In genomic region chr1:136617163-136617788, GRCm38 (mm10) we compare ENCODE assay signal across 24 mouse cellular contexts. TPM values are rescaled to one million over a fixed set of nuclear protein-coding genes. Genes with fewer than 3 reads are reported as not detected.
DNase-seq lines count a peak whose midpoint lies in the region; ATAC-seq and TF ChIP-seq lines count a peak whose summit lies in the region.
"Had no signal": no experiment of that assay in that cellular context is flagged by ENCODE, and none has a peak within 500 bp of the region (broad histone marks: within the 10 kb centered on the region; RNA-seq: fewer than 3 reads in every experiment).

No protein-coding gene starts in this region.

- TF ChIP-seq CTCF in kidney, postnatal 0 days (IDR thresholded peaks at IDR 0.05; ENCODE audit: low read depth): no peak

- H3K36me3 ChIP-seq in kidney, postnatal 0 days (ENCODE audit: insufficient read depth, low read length): no peaks in the 10 kb centered on the region
- H3K36me3 ChIP-seq in forebrain, embryonic 12.5 days (replicated peaks): no peaks in the 10 kb centered on the region
- H3K36me3 ChIP-seq in neural tube, embryonic 15.5 days: no peaks in the 10 kb centered on the region
- H3K36me3 ChIP-seq in midbrain, embryonic 14.5 days (ENCODE audit: control insufficient read depth, insufficient read depth, low read length): no peaks in the 10 kb centered on the region
- H3K36me3 ChIP-seq: embryonic facial prominence, embryonic 10.5 days; forebrain, embryonic 15.5 days; hindbrain, embryonic 12.5 days; limb, embryonic 12.5 days; midbrain, embryonic 13.5 days; stomach, embryonic 15.5 days had no signal

- no peaks in the 10 kb centered on the region for H3K27me3 ChIP-seq in kidney, postnatal 0 days (ENCODE audit: insufficient read depth, low read length)
- H3K27me3 ChIP-seq in forebrain, embryonic 12.5 days: no peaks in the 10 kb centered on the region
- H3K27me3 ChIP-seq in neural tube, embryonic 15.5 days (replicated peaks): no peaks in the 10 kb centered on the region
- H3K27me3 ChIP-seq in midbrain, embryonic 14.5 days (ENCODE audit: control insufficient read depth, insufficient read depth, low read length): no peaks in the 10 kb centered on the region
- H3K27me3 ChIP-seq: forebrain, embryonic 15.5 days; hindbrain, embryonic 12.5 days; limb, embryonic 12.5 days; midbrain, embryonic 13.5 days; stomach, embryonic 15.5 days had no signal

- H3K4me3 ChIP-seq in kidney, postnatal 0 days (replicated peaks; ENCODE audit: low read depth, low read length): no peak overlapping the region
- no peak overlapping the region for H3K4me3 ChIP-seq in forebrain, embryonic 12.5 days (replicated peaks)
- H3K4me3 ChIP-seq in neural tube, embryonic 15.5 days (replicated peaks): no peak overlapping the region
- H3K4me3 ChIP-seq in midbrain, embryonic 14.5 days (replicated peaks; ENCODE audit: low read depth, low read length): no peak overlapping the region
- H3K4me3 ChIP-seq: embryonic facial prominence, embryonic 10.5 days; forebrain, embryonic 15.5 days; heart, adult 2 months; hindbrain, embryonic 12.5 days; limb, embryonic 12.5 days; midbrain, embryonic 13.5 days; myocyte; stomach, embryonic 15.5 days had no signal

- no peaks in the 10 kb centered on the region for H3K9me3 ChIP-seq in kidney, postnatal 0 days (replicated peaks; ENCODE audit: low read length)
- H3K9me3 ChIP-seq in forebrain, embryonic 12.5 days: no peaks in the 10 kb centered on the region
- H3K9me3 ChIP-seq in neural tube, embryonic 15.5 days (replicated peaks): no peaks in the 10 kb centered on the region
- no peaks in the 10 kb centered on the region for H3K9me3 ChIP-seq in midbrain, embryonic 14.5 days (ENCODE audit: control insufficient read depth, low read length)
- H3K9me3 ChIP-seq: embryonic facial prominence, embryonic 10.5 days; forebrain, embryonic 15.5 days; hindbrain, embryonic 12.5 days; limb, embryonic 12.5 days; midbrain, embryonic 13.5 days; stomach, embryonic 15.5 days had no signal

- no peak overlapping the region for H3K9ac ChIP-seq in kidney, postnatal 0 days (ENCODE audit: low read depth, low read length)
- H3K9ac ChIP-seq in forebrain, embryonic 12.5 days: no peak overlapping the region
- H3K9ac ChIP-seq in neural tube, embryonic 15.5 days (replicated peaks): no peak overlapping the region
- H3K9ac ChIP-seq in midbrain, embryonic 14.5 days (replicated peaks; ENCODE audit: low read length): no peak overlapping the region
- H3K9ac ChIP-seq: forebrain, embryonic 15.5 days; hindbrain, embryonic 12.5 days; limb, embryonic 12.5 days; liver, embryonic 14.5 days; midbrain, embryonic 13.5 days; stomach, embryonic 15.5 days had no signal

- ATAC-seq in kidney, postnatal 0 days (replicated peaks; ENCODE audit: low FRiP score, low read depth): no peak
- ATAC-seq in activated CD4-positive, CD25-positive, alpha-beta regulatory T cell, adult 4 months: peak; percentile 64
- ATAC-seq in forebrain, embryonic 12.5 days (ENCODE audit: low FRiP score): no peak
- ATAC-seq in neural tube, embryonic 15.5 days (ENCODE audit: low FRiP score): no peak
- ATAC-seq in midbrain, embryonic 14.5 days (ENCODE audit: low FRiP score, low TSS enrichment): no peak
- ATAC-seq: forebrain, embryonic 15.5 days; intestine, embryonic 16.5 days; midbrain, embryonic 13.5 days had no signal

- DNase-seq in kidney, postnatal 0 days (ENCODE audit: low spot score): peak; percentile 29
- DNase-seq in kidney, adult 9 months: no peak
- peak; percentile 83 for DNase-seq in naive thymus-derived CD4-positive, alpha-beta T cell, adult 2 months (ENCODE audit: low read depth)
- DNase-seq in thymus, postnatal 14 days: peak; percentile 59
- no peak for DNase-seq in midbrain, embryonic 14.5 days
- DNase-seq: adrenal gland, adult 2 months; B cell, adult 2 months; cerebellum, postnatal 36 days; heart, adult 2 months; kidney, postnatal 36 days; lung, postnatal 36 days; retina, postnatal 1 day had no signal

- no peak overlapping the region for H3K4me2 ChIP-seq in kidney, postnatal 0 days (ENCODE audit: low read length)
- no peak overlapping the region for H3K4me2 ChIP-seq in forebrain, embryonic 12.5 days
- no peak overlapping the region for H3K4me2 ChIP-seq in neural tube, embryonic 15.5 days
- H3K4me2 ChIP-seq in midbrain, embryonic 14.5 days (ENCODE audit: low read length): no peak overlapping the region
- H3K4me2 ChIP-seq: forebrain, embryonic 15.5 days; hindbrain, embryonic 12.5 days; limb, embryonic 12.5 days; midbrain, embryonic 13.5 days; stomach, embryonic 15.5 days had no signal

- no peaks in the 10 kb centered on the region for H3K4me1 ChIP-seq in kidney, postnatal 0 days (replicated peaks; ENCODE audit: insufficient read depth, low read length)
- peaks cover 7% of the 10 kb centered on the region; the same call in 1 of the 2 replicates for H3K4me1 ChIP-seq in forebrain, embryonic 12.5 days
- H3K4me1 ChIP-seq in neural tube, embryonic 15.5 days: 0 out of 2 replicates have a peak, but pooled peaks cover 4% of the 10 kb centered on the region
- H3K4me1 ChIP-seq in midbrain, embryonic 14.5 days (ENCODE audit: control insufficient read depth, insufficient read depth, low read length): no peaks in the 10 kb centered on the region
- H3K4me1 ChIP-seq: forebrain, embryonic 15.5 days; limb, embryonic 12.5 days; midbrain, embryonic 13.5 days had no signal

- WGBS in kidney, postnatal 0 days: 34% methylated on average over 7 of the region's 7 CpGs
- 82% methylated on average over 7 of the region's 7 CpGs for WGBS in forebrain, embryonic 12.5 days
- 89% methylated on average over 7 of the region's 7 CpGs for WGBS in neural tube, embryonic 15.5 days
- 86% methylated on average over 7 of the region's 7 CpGs for WGBS in midbrain, embryonic 14.5 days

- H3K27ac ChIP-seq in kidney, postnatal 0 days: no peak overlapping the region
- no peak overlapping the region for H3K27ac ChIP-seq in forebrain, embryonic 12.5 days
- no peak overlapping the region for H3K27ac ChIP-seq in neural tube, embryonic 15.5 days (replicated peaks)
- H3K27ac ChIP-seq in midbrain, embryonic 14.5 days (replicated peaks; ENCODE audit: low read depth, low read length): no peak overlapping the region
- H3K27ac ChIP-seq: embryonic facial prominence, embryonic 10.5 days; forebrain, embryonic 15.5 days; heart, adult 2 months; hindbrain, embryonic 12.5 days; limb, embryonic 12.5 days; liver, embryonic 14.5 days; midbrain, embryonic 13.5 days; stomach, embryonic 15.5 days had no signal

RNA-seq across cellular contexts. Expression of gene Zfp281, which starts 7.4 kb away (rescaled TPM):
- 18.3 and 19.0 TPM in 2 replicates for polyA plus RNA-seq in kidney, postnatal 0 days (2015; fragmentation: Nextera tagmentation; extraction: Ambion mirVana)
- polyA plus RNA-seq in activated CD4-positive, CD25-positive, alpha-beta regulatory T cell, adult 4 months (2017; shearing (Covaris generic)): 10 to 100 TPM; 19.3 to 22.6 TPM
- 33.5 and 34.9 TPM in 2 replicates for polyA plus RNA-seq in forebrain, embryonic 12.5 days (2016; fragmentation: Nextera tagmentation; extraction: Ambion mirVana)
- 17.2 and 17.6 TPM in 2 replicates for polyA plus RNA-seq in neural tube, embryonic 15.5 days (2015; fragmentation: Nextera tagmentation; extraction: Ambion mirVana)
- polyA plus RNA-seq in midbrain, embryonic 14.5 days (2014; fragmentation: Nextera tagmentation; extraction: Ambion mirVana): 26.6 and 34.7 TPM in 2 replicates

Comparison
In these comparisons a context has a peak if more than half of its experiments do, and no peak if none do; other contexts are left out.
1. DNase-seq: peak in kidney, postnatal 0 days (single experiment), naive thymus-derived CD4-positive, alpha-beta T cell, adult 2 months (single experiment) and thymus, postnatal 14 days (single experiment); none in kidney, adult 9 months (single experiment) and midbrain, embryonic 14.5 days (single experiment).